Mouse (Mus musculus): ENCODE results near the gene Tigd3. TPM values are rescaled to one million over a fixed set of nuclear protein-coding genes. Genes with fewer than 3 reads are reported as not detected.

Gene Tigd3
- polyA plus RNA-seq, 1 experiment from 2014 or later: 1.7 TPM

- Histone ChIP-seq H3K4me3 (ENCODE audit: low read depth, low read length) (no peak overlapping the region), H3K27me3 (ENCODE audit: insufficient read depth, low read length) (no peaks in the 10 kb centered on the region), H3K4me1 (ENCODE audit: insufficient read depth) (no peaks in the 10 kb centered on the region), H3K36me3 (replicated peaks; ENCODE audit: insufficient read depth, low read length) (peaks cover 59% of the 10 kb centered on the region), H3K9ac (replicated peaks) (no peak overlapping the region), H3K27ac (ENCODE audit: low read depth) (no peak overlapping the region), H3K4me2 (ENCODE audit: low read depth, low read length) (no peak overlapping the region), H3K9me3 (ENCODE audit: low read length) (no peaks in the 10 kb centered on the region)
- ATAC-seq (no peak), DNase-seq (no peak)
- peak; percentile 22 for TF ChIP-seq CTCF (IDR thresholded peaks at IDR 0.05; ENCODE audit: low read depth)
- TF ChIP-seq EP300 (IDR thresholded peaks at IDR 0.05; ENCODE audit: low read depth): no peak
- 91% methylated on average over 14 of the region's 14 CpGs for WGBS (ENCODE audit: insufficient replicate concordance)
Measured at GRCm38 (mm10) chr19:5862335-5863085, 31.4 kb downstream of the Tigd3 start.

GRCm38 (mm10) chr19:5856604-5857003, 37.3 kb downstream of the Tigd3 start:
- H3K4me2 ChIP-seq (ENCODE audit: low read depth, low read length): no peak overlapping the region
- DNase-seq (no peak), ATAC-seq (no peak)
- peaks cover 5% of the 10 kb centered on the region for H3K4me1 ChIP-seq (ENCODE audit: insufficient read depth)
- no peak overlapping the region for H3K27ac ChIP-seq (ENCODE audit: low read depth)
- no peak overlapping the region for H3K9ac ChIP-seq (replicated peaks)
- no peak for TF ChIP-seq CTCF (IDR thresholded peaks at IDR 0.05; ENCODE audit: low read depth)
- no peak for TF ChIP-seq EP300 (IDR thresholded peaks at IDR 0.05; ENCODE audit: low read depth)
- H3K36me3 ChIP-seq (replicated peaks; ENCODE audit: insufficient read depth, low read length): peaks cover 34% of the 10 kb centered on the region
- no peaks in the 10 kb centered on the region for H3K27me3 ChIP-seq (ENCODE audit: insufficient read depth, low read length)
- H3K9me3 ChIP-seq (ENCODE audit: low read length): no peaks in the 10 kb centered on the region
- 90% methylated on average over 9 of the region's 9 CpGs for WGBS (ENCODE audit: insufficient replicate concordance)
- no peak overlapping the region for H3K4me3 ChIP-seq (ENCODE audit: low read depth, low read length)

- DNase-seq: no peak
- H3K36me3 ChIP-seq (replicated peaks; ENCODE audit: insufficient read depth, low read length): peaks cover 19% of the 10 kb centered on the region; the same call in 1 of the 2 replicates
- H3K27ac ChIP-seq (ENCODE audit: low read depth): no peak overlapping the region
- H3K4me3 ChIP-seq (ENCODE audit: low read depth, low read length): no peak overlapping the region
- ATAC-seq: no peak
- H3K9ac ChIP-seq (replicated peaks): peak overlapping the region; percentile 21; the same call in 1 of the 2 replicates
- H3K4me1 ChIP-seq (ENCODE audit: insufficient read depth): peaks cover 42% of the 10 kb centered on the region
- no peaks in the 10 kb centered on the region for H3K27me3 ChIP-seq (ENCODE audit: insufficient read depth, low read length)
- no peaks in the 10 kb centered on the region for H3K9me3 ChIP-seq (ENCODE audit: low read length)
- H3K4me2 ChIP-seq (ENCODE audit: low read depth, low read length): no peak overlapping the region
- TF ChIP-seq CTCF (IDR thresholded peaks at IDR 0.05; ENCODE audit: low read depth): no peak
- no peak for TF ChIP-seq EP300 (IDR thresholded peaks at IDR 0.05; ENCODE audit: low read depth)
- 84% methylated on average over 12 of the region's 12 CpGs for WGBS (ENCODE audit: insufficient replicate concordance)
Measured at GRCm38 (mm10) chr19:5852035-5852722, 41.8 kb downstream of the Tigd3 start.

GRCm38 (mm10) chr19:5851481-5851971, 42.4 kb downstream of the Tigd3 start:
- no peak for ATAC-seq
- peak overlapping the region; percentile 48; the same call in 1 of the 2 replicates for H3K27ac ChIP-seq (ENCODE audit: low read depth)
- no peak overlapping the region for H3K4me3 ChIP-seq (ENCODE audit: low read depth, low read length)
- DNase-seq: no peak
- 56% methylated on average over 5 of the region's 5 CpGs for WGBS (ENCODE audit: insufficient replicate concordance)
- no peak overlapping the region; the same call in 1 of the 2 replicates for H3K9ac ChIP-seq (replicated peaks)
- peaks cover 18% of the 10 kb centered on the region; the same call in 1 of the 2 replicates for H3K36me3 ChIP-seq (replicated peaks; ENCODE audit: insufficient read depth, low read length)
- 0 out of 2 replicates have a peak overlapping the region, but pooled peaks have one; percentile 46 for H3K4me2 ChIP-seq (ENCODE audit: low read depth, low read length)
- peaks cover 48% of the 10 kb centered on the region for H3K4me1 ChIP-seq (ENCODE audit: insufficient read depth)
- H3K27me3 ChIP-seq (ENCODE audit: insufficient read depth, low read length): no peaks in the 10 kb centered on the region
- no peak for TF ChIP-seq EP300 (IDR thresholded peaks at IDR 0.05; ENCODE audit: low read depth)
- no peak for TF ChIP-seq CTCF (IDR thresholded peaks at IDR 0.05; ENCODE audit: low read depth)
- no peaks in the 10 kb centered on the region for H3K9me3 ChIP-seq (ENCODE audit: low read length)

GRCm38 (mm10) chr19:5850860-5851259, 43.1 kb downstream of the Tigd3 start:
- Histone ChIP-seq H3K4me2 (ENCODE audit: low read depth, low read length) (no peak overlapping the region), H3K27ac (ENCODE audit: low read depth) (no peak overlapping the region), H3K4me3 (ENCODE audit: low read depth, low read length) (no peak overlapping the region), H3K36me3 (replicated peaks; ENCODE audit: insufficient read depth, low read length) (peaks cover 15% of the 10 kb centered on the region; the same call in 1 of the 2 replicates), H3K27me3 (ENCODE audit: insufficient read depth, low read length) (no peaks in the 10 kb centered on the region), H3K9ac (replicated peaks) (no peak overlapping the region), H3K9me3 (ENCODE audit: low read length) (no peaks in the 10 kb centered on the region), H3K4me1 (ENCODE audit: insufficient read depth) (peaks cover 51% of the 10 kb centered on the region)
- TF ChIP-seq EP300 (IDR thresholded peaks at IDR 0.05; ENCODE audit: low read depth) (no peak), CTCF (IDR thresholded peaks at IDR 0.05; ENCODE audit: low read depth) (no peak)
- 74% methylated on average over 3 of the region's 3 CpGs for WGBS (ENCODE audit: insufficient replicate concordance)
- no peak for DNase-seq
- no peak for ATAC-seq
